Mouse (Mus musculus) mammary gland, adult 2 months (tissue): ENCODE measurements around the gene Calml3. TPM values are rescaled to one million over a fixed set of nuclear protein-coding genes. Genes with fewer than 3 reads are reported as not detected.

Experiments used
- polyA plus RNA-seq: library from polyadenylated mRNA; depleted of rRNA; stranded (reverse); fragments of >200 nt; gene quantifications from 2 replicates; pipeline ENCODE4 v1.2.3, GENCODE M21; 2012; ENCODE audit warnings: low replicate concordance; rRNA removed

Gene Calml3
- polyA plus RNA-seq, result 0.41 and 5.0 TPM in 2 replicates

GRCm38 (mm10) chr13:3804186-3804585, at the start of gene Calml3:
Gene Calml3, minus strand, starts transcription at chr13:3804316.

GRCm38 (mm10) chr13:3837312-3837807, 33.2 kb upstream of the Calml3 start, which contains the start of gene Calm4:
Gene Calm4, plus strand, starts transcription at chr13:3837757.

Other genes with a start within 250 kb of the Calml3 start
- 2.8 and 5.7 TPM in 2 replicates for gene Fam208b, start 193.2 kb downstream of the Calml3 start, polyA plus RNA-seq
- gene Asb13, start 170.3 kb downstream of the Calml3 start, polyA plus RNA-seq, result 16.9 TPM in 2 replicates
- gene Calm4, start 33.4 kb upstream of the Calml3 start, polyA plus RNA-seq, result 4.7 TPM in 1 of 2 replicates, not detected in the other
- 0.42 TPM in 1 of 2 replicates, not detected in the other for gene Calm5, start 49.9 kb upstream of the Calml3 start, polyA plus RNA-seq
- gene Net1, start 113.9 kb upstream of the Calml3 start, polyA plus RNA-seq, result 35.4 and 40.8 TPM in 2 replicates
- not detected in 2 replicates for gene Tubal3, start 114.0 kb upstream of the Calml3 start, polyA plus RNA-seq
- not detected in 2 replicates for gene Ucn3, start 141.0 kb upstream of the Calml3 start, polyA plus RNA-seq
- 1.9 and 5.8 TPM in 2 replicates for gene Akr1c14, start 244.7 kb upstream of the Calml3 start, polyA plus RNA-seq